Mouse (Mus musculus) lung, adult 2 months (tissue): Measurements from ENCODE around the gene Mindy4.

Experiments
- CTCF ChIP-seq: fragments of 200-500 bp; IDR thresholded peaks from 2 replicates; pipeline ENCODE4 v1.5.1; 2011; ENCODE audit warnings: mild to moderate bottlenecking, low read length, control low read depth; ENCODE audit not compliant: insufficient read depth
- POLR2A ChIP-seq: fragments of 200-500 bp; IDR thresholded peaks from 2 replicates; pipeline ENCODE4 v1.6.1; 2011; ENCODE audit warnings: low read depth, mild to moderate bottlenecking, control low read depth, low read length, borderline replicate concordance; ENCODE audit errors: extremely low read depth

GRCm38 (mm10) chr6:55252731-55253247 lies 49.6 kb downstream of the Mindy4 start:
- TF ChIP-seq CTCF (no peak), POLR2A (no peak)
